Mouse (Mus musculus) forebrain, embryonic 11.5 days (tissue): ENCODE data around the gene Fstl5. TPM values are rescaled to one million over a fixed set of nuclear protein-coding genes. Genes with fewer than 3 reads are reported as not detected.
"Not testable (repeated sequence)": the region's sequence is repeated elsewhere in the genome, so short reads cannot be mapped to it uniquely, and the experiment has no call there.

Experiments
- ATAC-seq: fragments of 200-750 bp; cut with Nextera tagmentation; replicated peaks from 2 replicates; pipeline ENCODE4 v1.8.0; 2017; ENCODE audit warnings: moderate TSS enrichment; ENCODE audit not compliant: low FRiP score
- DNase-seq: peaks from one replicate; pipeline ENCODE4 v3.0.0-alpha.2; 2017; ENCODE audit warnings: low spot score
- H3K27ac ChIP-seq: fragments of 300-500 bp; sonication (generic); 2 replicates; pipeline ENCODE4 v1.5.1; 2014; ENCODE audit warnings: low read depth, low read length
- H3K27me3 ChIP-seq: fragments of 300-500 bp; sonication (generic); 2 replicates; pipeline ENCODE4 v1.6.1; 2014; ENCODE audit warnings: mild to moderate bottlenecking, low read length, mixed read lengths; ENCODE audit not compliant: control insufficient read depth, insufficient read depth
- H3K36me3 ChIP-seq: fragments of 300-500 bp; sonication (generic); 2 replicates; pipeline ENCODE4 v1.6.1; 2014; ENCODE audit warnings: mild to moderate bottlenecking, low read length, moderate library complexity, mixed read lengths; ENCODE audit not compliant: control insufficient read depth, insufficient read depth
- H3K4me1 ChIP-seq: fragments of 300-500 bp; sonication (generic); replicated peaks from 2 replicates; pipeline ENCODE4 v1.6.1; 2014; ENCODE audit warnings: low read length, mixed read lengths; ENCODE audit not compliant: control insufficient read depth, insufficient read depth
- H3K4me2 ChIP-seq: fragments of 300-500 bp; sonication (generic); 2 replicates; pipeline ENCODE4 v1.6.1; 2014; ENCODE audit warnings: low read depth, mild to moderate bottlenecking, low read length, moderate library complexity, mixed read lengths; ENCODE audit not compliant: severe bottlenecking
- H3K4me3 ChIP-seq: fragments of 300-500 bp; sonication (generic); 2 replicates; pipeline ENCODE4 v1.5.1; 2014; ENCODE audit warnings: low read depth, low read length
- H3K9ac ChIP-seq: fragments of 300-500 bp; sonication (generic); 2 replicates; pipeline ENCODE4 v1.6.1; 2014; ENCODE audit warnings: low read length
- H3K9me3 ChIP-seq: fragments of 300-500 bp; sonication (generic); 2 replicates; pipeline ENCODE4 v1.6.1; 2016; ENCODE audit warnings: low read length, mixed read lengths; ENCODE audit not compliant: control insufficient read depth
- WGBS: fragments of 180-500 bp; shearing (Covaris S2); extraction: QIAGEN DNeasy Blood & Tissue Kit; methylation state at CpG from one replicate; pipeline ENCODE4 v1.1.7; 2014; 5-methylcytosine and 5-hydroxymethylcytosine counted together
- polyA plus RNA-seq: library from polyadenylated mRNA; unstranded; fragments of >200 nt; fragmentation: Nextera tagmentation; extraction: Ambion mirVana; gene quantifications from 2 replicates; pipeline ENCODE4 v1.2.1, GENCODE M21; 2014

The Fstl5 gene
- polyA plus RNA-seq, 1 experiment from 2014 or later: 10.7 TPM

- no peak overlapping the region for H3K4me2 ChIP-seq
- no peak overlapping the region for H3K27ac ChIP-seq
- DNase-seq (no peak), ATAC-seq (no peak)
- no peaks in the 10 kb centered on the region for H3K27me3 ChIP-seq
- no peaks in the 10 kb centered on the region for H3K4me1 ChIP-seq
- no peaks in the 10 kb centered on the region for H3K36me3 ChIP-seq
- 97% methylated on average over 4 of the region's 4 CpGs for WGBS
- H3K9me3 ChIP-seq: no peaks in the 10 kb centered on the region
- H3K4me3 ChIP-seq: no peak overlapping the region
- H3K9ac ChIP-seq: no peak overlapping the region
Observed at GRCm38 (mm10) chr3:76369910-76370309, 295.8 kb downstream of the Fstl5 start.

DNA sequence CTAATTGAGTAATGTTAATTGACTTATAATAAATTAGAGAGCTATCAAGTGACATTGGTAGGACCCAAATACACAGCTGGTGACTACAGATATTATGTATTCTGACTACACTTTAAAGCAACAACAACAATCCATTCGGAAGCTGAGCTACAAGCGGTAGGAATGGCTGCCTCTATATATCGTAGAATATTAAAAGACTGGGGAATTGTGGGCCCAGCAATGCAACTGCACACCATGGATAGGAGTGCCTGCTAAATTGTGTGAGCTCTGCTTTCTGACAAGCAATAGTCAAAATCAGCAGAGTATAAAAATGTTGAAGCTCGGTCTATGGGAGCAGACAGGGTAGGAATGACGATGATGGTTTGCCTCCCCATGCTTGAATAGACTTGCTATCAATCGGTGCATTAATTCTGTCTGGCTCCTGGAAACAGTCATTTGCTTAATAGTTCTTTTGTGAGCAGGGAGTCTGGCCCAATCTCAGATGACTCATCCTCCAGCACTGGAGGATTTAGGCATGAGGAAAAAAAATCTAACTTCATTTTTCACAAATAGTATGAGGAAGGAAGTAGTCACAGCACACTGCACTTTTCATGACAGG, 354.8 kb downstream of the Fstl5 start:
- Histone ChIP-seq H3K36me3 (no peaks in the 10 kb centered on the region), H3K4me3 (no peak overlapping the region), H3K9ac (no peak overlapping the region), H3K27ac (no peak overlapping the region), H3K4me2 (no peak overlapping the region), H3K4me1 (no peaks in the 10 kb centered on the region), H3K9me3 (no peaks in the 10 kb centered on the region), H3K27me3 (no peaks in the 10 kb centered on the region)
- DNase-seq: no peak
- no peak for ATAC-seq
- WGBS: 90% methylated on average over 6 of the region's 6 CpGs

DNA sequence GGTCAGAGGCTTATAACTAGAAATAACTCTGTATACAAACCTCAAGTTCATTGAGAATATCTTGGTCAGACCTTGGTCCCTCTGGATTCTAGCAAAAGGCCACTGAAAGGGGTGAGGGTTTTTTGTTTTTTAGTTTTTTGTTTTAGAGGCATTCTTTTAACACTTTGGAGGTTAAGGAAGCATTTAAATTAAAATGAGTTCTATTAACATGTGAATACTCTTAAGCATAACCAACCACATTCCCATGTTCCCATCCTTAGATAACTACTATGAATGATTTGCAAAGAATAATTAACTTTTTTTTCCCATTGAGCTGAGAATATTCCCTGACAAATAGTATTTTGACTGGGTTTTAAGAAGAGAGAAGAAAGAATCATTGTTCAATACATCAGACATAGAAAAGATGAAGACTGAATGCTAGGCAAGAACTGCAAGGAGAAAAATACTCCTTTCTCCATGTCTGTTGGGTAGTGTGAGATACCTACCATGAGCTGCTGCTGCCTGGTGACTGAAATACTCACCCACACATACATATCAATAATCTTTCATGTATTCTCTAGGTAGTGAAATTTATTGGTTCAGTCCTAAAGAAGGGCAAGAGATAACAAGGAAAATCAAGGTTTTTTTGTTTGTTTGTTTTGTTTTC, 393.3 kb downstream of the Fstl5 start:
- H3K4me1 ChIP-seq: no peaks in the 10 kb centered on the region
- ATAC-seq: peak; percentile 70
- no peak for DNase-seq

GRCm38 (mm10) chr3:76468147-76468546, 394.1 kb downstream of the Fstl5 start:
- ATAC-seq: peak; percentile 75
- no peak for DNase-seq

More for the DNA sequence above, 393.3 kb downstream of the Fstl5 start:
- Histone ChIP-seq H3K4me3 (no peak overlapping the region), H3K9ac (no peak overlapping the region), H3K36me3 (no peaks in the 10 kb centered on the region), H3K27me3 (no peaks in the 10 kb centered on the region), H3K27ac (peak overlapping the region; percentile 42; the same call in 1 of the 2 replicates), H3K9me3 (no peaks in the 10 kb centered on the region), H3K4me2 (no peak overlapping the region)

DNA sequence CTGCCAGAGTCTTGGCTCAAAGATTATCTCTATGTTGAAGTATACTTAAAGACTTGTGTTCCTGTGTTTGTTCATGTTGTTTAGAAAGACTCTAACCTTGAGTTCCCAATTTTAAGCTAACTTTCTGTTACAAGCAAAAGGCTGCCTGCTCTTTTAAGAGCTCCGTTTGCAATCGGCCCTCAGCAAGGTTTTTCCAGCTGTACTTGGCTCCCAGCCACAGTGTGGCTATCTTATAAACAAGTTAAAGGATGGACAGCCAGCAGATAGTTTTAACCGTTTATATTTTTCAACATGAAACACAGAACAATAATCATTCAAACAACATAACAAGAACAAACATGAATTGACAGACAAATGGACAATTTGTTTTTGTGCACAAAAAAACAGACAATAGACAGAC, 433.8 kb downstream of the Fstl5 start:
- not testable (repeated sequence) for H3K4me3 ChIP-seq

More at GRCm38 (mm10) chr3:76468147-76468546, 394.1 kb downstream of the Fstl5 start:
- H3K9me3 ChIP-seq: no peaks in the 10 kb centered on the region
- H3K4me3 ChIP-seq: no peak overlapping the region
- no peak overlapping the region for H3K9ac ChIP-seq
- no peaks in the 10 kb centered on the region for H3K36me3 ChIP-seq
- no peaks in the 10 kb centered on the region for H3K27me3 ChIP-seq
- 47% methylated on average over 1 of the region's 1 CpGs for WGBS
- peak overlapping the region; percentile 42; the same call in 1 of the 2 replicates for H3K27ac ChIP-seq
- H3K4me1 ChIP-seq: no peaks in the 10 kb centered on the region
- H3K4me2 ChIP-seq: no peak overlapping the region

GRCm38 (mm10) chr3:76508811-76509210, 434.7 kb downstream of the Fstl5 start:
- Histone ChIP-seq H3K9ac (no peak overlapping the region), H3K27me3 (no peaks in the 10 kb centered on the region), H3K27ac (no peak overlapping the region), H3K4me3 (no peak overlapping the region), H3K4me2 (no peak overlapping the region), H3K4me1 (no peaks in the 10 kb centered on the region), H3K36me3 (no peaks in the 10 kb centered on the region), H3K9me3 (peaks cover 3% of the 10 kb centered on the region; the same call in 1 of the 2 replicates)
- ATAC-seq: no peak
- WGBS: 94% methylated on average over 14 of the region's 14 CpGs
- DNase-seq: no peak

More for the DNA sequence above, 433.8 kb downstream of the Fstl5 start:
- H3K4me1 ChIP-seq, H3K9ac ChIP-seq, DNase-seq, ATAC-seq, H3K27me3 ChIP-seq, H3K27ac ChIP-seq, H3K9me3 ChIP-seq, H3K4me2 ChIP-seq, H3K36me3 ChIP-seq: not testable (repeated sequence)
- 87% methylated on average over 3 of the region's 3 CpGs for WGBS

DNA sequence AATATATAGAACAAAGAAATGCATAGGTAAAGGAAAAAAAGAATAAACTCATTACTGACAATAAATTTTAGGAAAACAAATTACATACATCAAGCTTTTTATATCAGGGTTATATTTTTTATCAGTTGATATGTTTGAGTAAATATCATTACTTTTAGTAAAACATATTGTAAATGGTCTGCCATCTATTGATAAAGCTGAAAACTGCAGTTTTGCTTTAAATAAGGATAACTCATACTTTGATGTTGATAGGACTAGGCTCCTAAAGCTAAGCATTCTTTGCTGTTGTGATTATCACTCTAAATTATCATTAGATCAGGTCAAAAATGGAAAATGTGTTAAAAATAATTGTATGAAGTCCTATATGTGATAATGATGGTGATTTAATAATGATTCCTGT, 493.3 kb downstream of the Fstl5 start:
- no peak for ATAC-seq

DNA sequence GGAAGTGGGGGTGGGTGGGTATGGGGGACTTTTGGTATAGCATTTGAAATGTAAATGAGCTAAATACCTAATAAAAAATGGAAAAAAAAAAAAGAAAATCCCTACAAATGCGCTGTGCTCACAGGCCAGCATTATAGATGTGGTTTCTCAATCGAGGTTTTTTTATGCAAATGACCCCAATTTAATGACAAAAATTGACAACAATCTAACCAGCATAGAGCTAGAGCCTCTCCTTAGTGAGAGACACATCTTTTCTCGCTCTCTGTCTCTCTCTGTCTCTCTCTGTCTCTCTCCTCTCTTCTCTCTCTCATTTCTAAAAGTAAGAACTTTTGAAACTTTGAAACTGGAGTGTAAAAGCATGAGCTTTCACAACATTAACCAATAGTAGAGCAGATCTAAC, 498.4 kb downstream of the Fstl5 start:
- 0 out of 2 replicates have a peak, but pooled peaks have one; percentile 49 for ATAC-seq
- no peak for DNase-seq
- Histone ChIP-seq H3K9me3 (no peaks in the 10 kb centered on the region), H3K4me2 (no peak overlapping the region), H3K36me3 (no peaks in the 10 kb centered on the region), H3K9ac (no peak overlapping the region), H3K4me1 (no peaks in the 10 kb centered on the region), H3K27ac (no peak overlapping the region), H3K27me3 (no peaks in the 10 kb centered on the region), H3K4me3 (no peak overlapping the region)
- WGBS: 85% methylated on average over 3 of the region's 3 CpGs

More for the DNA sequence above, 493.3 kb downstream of the Fstl5 start:
- no peak for DNase-seq
- no peaks in the 10 kb centered on the region for H3K36me3 ChIP-seq
- no peaks in the 10 kb centered on the region for H3K9me3 ChIP-seq
- no peak overlapping the region for H3K4me3 ChIP-seq
- no peak overlapping the region for H3K9ac ChIP-seq
- no peak overlapping the region for H3K27ac ChIP-seq
- H3K4me1 ChIP-seq: no peaks in the 10 kb centered on the region
- no peak overlapping the region for H3K4me2 ChIP-seq
- no peaks in the 10 kb centered on the region for H3K27me3 ChIP-seq
